ENCODE assay signal across 9 mouse cellular contexts in genomic region chr5:147306638-147307397, GRCm38 (mm10). TPM values are rescaled to one million over a fixed set of nuclear protein-coding genes. Genes with fewer than 3 reads are reported as not detected.
A peak's percentile ranks its signal among the peaks of the same experiment; 100 is the strongest.
DNase-seq lines count a peak whose midpoint lies in the region; ATAC-seq and TF ChIP-seq lines count a peak whose summit lies in the region.
"Had no signal": no experiment of that assay in that cellular context is flagged by ENCODE, and none has a peak within 500 bp of the region (broad histone marks: within the 10 kb centered on the region; RNA-seq: fewer than 3 reads in every experiment).

Gene Cdx2 (minus strand): TSS chr5:147307270.

- ATAC-seq in hindbrain, embryonic 13.5 days (ENCODE audit: low FRiP score), result no peak
- no peak for ATAC-seq in midbrain, embryonic 11.5 days (ENCODE audit: low FRiP score)

- no peaks in the 10 kb centered on the region for H3K36me3 ChIP-seq in heart, embryonic 10.5 days
- H3K36me3 ChIP-seq in ES-Bruce4 (ENCODE audit: control insufficient read depth, insufficient read depth, low read length, poor library complexity, severe bottlenecking), result no peaks in the 10 kb centered on the region
- no peaks in the 10 kb centered on the region for H3K36me3 ChIP-seq in hindbrain, embryonic 13.5 days
- H3K36me3 ChIP-seq in midbrain, embryonic 11.5 days (ENCODE audit: control insufficient read depth, insufficient read depth, low read length), result no peaks in the 10 kb centered on the region

- no peaks in the 10 kb centered on the region for H3K9me3 ChIP-seq in heart, embryonic 10.5 days
- no peaks in the 10 kb centered on the region for H3K9me3 ChIP-seq in ES-Bruce4 (replicated peaks; ENCODE audit: control insufficient read depth, insufficient read depth, low read length, poor library complexity, severe bottlenecking)
- H3K9me3 ChIP-seq in hindbrain, embryonic 13.5 days, result no peaks in the 10 kb centered on the region
- no peaks in the 10 kb centered on the region for H3K9me3 ChIP-seq in midbrain, embryonic 11.5 days (ENCODE audit: control insufficient read depth, low read length)

- H3K27ac ChIP-seq in heart, embryonic 10.5 days, result no peak within 1 kb of the TSS
- H3K27ac ChIP-seq in ES-Bruce4 (ENCODE audit: insufficient read depth, low read length), result no peak within 1 kb of the TSS
- H3K27ac ChIP-seq in hindbrain, embryonic 13.5 days, result no peak within 1 kb of the TSS
- no peak within 1 kb of the TSS for H3K27ac ChIP-seq in midbrain, embryonic 11.5 days (ENCODE audit: low read depth, low read length)

- TF ChIP-seq CTCF in ES-Bruce4 (IDR thresholded peaks at IDR 0.05; ENCODE audit: low read depth, low read length), result no peak

- peaks cover 100% of the 10 kb centered on the region for H3K27me3 ChIP-seq in heart, embryonic 10.5 days (ENCODE audit: insufficient read depth, poor library complexity, severe bottlenecking)
- H3K27me3 ChIP-seq in ES-Bruce4 (ENCODE audit: control insufficient read depth, insufficient read depth, low read length, poor library complexity, severe bottlenecking), result peaks cover 35% of the 10 kb centered on the region
- peaks cover 100% of the 10 kb centered on the region for H3K27me3 ChIP-seq in hindbrain, embryonic 13.5 days
- H3K27me3 ChIP-seq in midbrain, embryonic 11.5 days (ENCODE audit: control insufficient read depth, insufficient read depth, low read length), result peaks cover 100% of the 10 kb centered on the region

- H3K4me2 ChIP-seq in hindbrain, embryonic 13.5 days, result no peak within 1 kb of the TSS
- no peak within 1 kb of the TSS for H3K4me2 ChIP-seq in midbrain, embryonic 11.5 days

- H3K9ac ChIP-seq in ES-Bruce4 (ENCODE audit: low read depth, poor library complexity, severe bottlenecking), result peak within 1 kb of the TSS; percentile 28
- no peak within 1 kb of the TSS for H3K9ac ChIP-seq in hindbrain, embryonic 13.5 days
- no peak within 1 kb of the TSS for H3K9ac ChIP-seq in midbrain, embryonic 11.5 days (ENCODE audit: low read length)

- no peak for TF ChIP-seq EP300 in ES-Bruce4 (IDR thresholded peaks at IDR 0.05; ENCODE audit: insufficient read depth, low read depth, low read length)

- WGBS in heart, embryonic 10.5 days, result under 1% methylated on average over 63 of the region's 63 CpGs
- WGBS in hindbrain, embryonic 13.5 days, result under 1% methylated on average over 61 of the region's 63 CpGs
- 2% methylated on average over 63 of the region's 63 CpGs for WGBS in midbrain, embryonic 11.5 days

- TF ChIP-seq POLR2A in ES-Bruce4 (IDR thresholded peaks at IDR 0.05; ENCODE audit: insufficient read depth, low read length), result no peak

- peaks cover 26% of the 10 kb centered on the region for H3K4me1 ChIP-seq in heart, embryonic 10.5 days
- no peaks in the 10 kb centered on the region for H3K4me1 ChIP-seq in ES-Bruce4 (ENCODE audit: control insufficient read depth, insufficient read depth, low read length)
- H3K4me1 ChIP-seq in hindbrain, embryonic 13.5 days (replicated peaks), result peaks cover 16% of the 10 kb centered on the region
- H3K4me1 ChIP-seq in midbrain, embryonic 11.5 days (ENCODE audit: control insufficient read depth, insufficient read depth, low read length), result peaks cover 7% of the 10 kb centered on the region

- H3K4me3 ChIP-seq in heart, embryonic 10.5 days, result peak within 1 kb of the TSS; percentile 37
- peak within 1 kb of the TSS; percentile 41 for H3K4me3 ChIP-seq in ES-Bruce4 (ENCODE audit: low read depth, low read length)
- 0 out of 2 replicates have a peak within 1 kb of the TSS, but pooled peaks have one; percentile 5 for H3K4me3 ChIP-seq in hindbrain, embryonic 13.5 days
- H3K4me3 ChIP-seq in midbrain, embryonic 11.5 days (ENCODE audit: low read depth, low read length), result no peak within 1 kb of the TSS

- DNase-seq in heart, embryonic 10.5 days (ENCODE audit: low spot score), result no peak
- DNase-seq in heart, postnatal 25 days (ENCODE audit: low spot score), result no peak
- peak; percentile 94 for DNase-seq in midbrain, embryonic 11.5 days (ENCODE audit: low spot score, missing footprints)
- no peak for DNase-seq in B cell, adult 2 months
- DNase-seq in left cerebral cortex, postnatal 4 days, result no peak
- no peak for DNase-seq in left cerebral cortex, adult 18-20 months (ENCODE audit: low spot score in 2 of 2)
- DNase-seq: layer of hippocampus, postnatal 36 days had no signal

- intact Hi-C loops in heart, postnatal 25 days (cut with DNase I), result no loop called here
- intact Hi-C loops in left cerebral cortex, postnatal 4 days (cut with DNase I), result no loop called here

RNA-seq across cellular contexts. Expression of gene Cdx2, which starts in this region (rescaled TPM):
- polyA plus RNA-seq in heart, embryonic 10.5 days (2016; fragmentation: Nextera tagmentation; extraction: Ambion mirVana), result not detected in 2 replicates
- not detected for total RNA-seq in heart, postnatal 25 days (2021)
- polyA plus RNA-seq in ES-Bruce4 (2011; ENCODE audit: insufficient read depth, insufficient read length, low read depth, missing spikeins), result 0.70 and 1.1 TPM in 2 replicates
- 0.08 TPM in 1 of 2 replicates, not detected in the other for polyA plus RNA-seq in hindbrain, embryonic 13.5 days (2015; fragmentation: Nextera tagmentation; extraction: Ambion mirVana)
- not detected in 2 replicates for polyA plus RNA-seq in midbrain, embryonic 11.5 days (2014; fragmentation: Nextera tagmentation; extraction: Ambion mirVana)
- total RNA-seq in left cerebral cortex, postnatal 4 days (2021), result not detected
- total RNA-seq in left cerebral cortex, adult 18-20 months (2021), result not detected
- total RNA-seq: layer of hippocampus, postnatal 36 days had no signal

Comparison
In these comparisons a context has a peak if more than half of its experiments do, and no peak if none do; other contexts are left out.
1. Peak in DNase-seq in midbrain, embryonic 11.5 days; RNA of the gene not detected or under 1 TPM.